Mouse (Mus musculus): ENCODE results near the gene Ccdc34.

Ccdc34 gene

DNA sequence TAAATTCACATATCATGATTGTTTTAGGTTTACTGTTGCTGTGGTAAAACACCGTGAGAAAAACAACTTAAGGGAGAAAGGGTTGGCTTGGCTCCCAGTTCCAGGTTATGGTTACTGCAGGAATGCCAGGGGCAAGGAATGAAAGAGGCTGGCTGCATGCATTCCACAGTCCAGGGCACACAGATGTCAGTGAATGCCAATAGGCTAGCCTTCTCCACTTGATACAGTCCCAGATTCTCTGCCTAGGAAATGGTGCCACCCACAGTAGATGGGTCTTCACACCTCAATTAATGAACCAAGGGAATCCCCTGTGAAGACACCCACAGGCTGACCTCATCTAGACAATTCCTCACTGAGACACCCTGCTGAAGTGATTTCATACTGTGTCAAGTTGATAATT is 12.9 kb upstream of the Ccdc34 start:
- no peak for DNase-seq

DNA sequence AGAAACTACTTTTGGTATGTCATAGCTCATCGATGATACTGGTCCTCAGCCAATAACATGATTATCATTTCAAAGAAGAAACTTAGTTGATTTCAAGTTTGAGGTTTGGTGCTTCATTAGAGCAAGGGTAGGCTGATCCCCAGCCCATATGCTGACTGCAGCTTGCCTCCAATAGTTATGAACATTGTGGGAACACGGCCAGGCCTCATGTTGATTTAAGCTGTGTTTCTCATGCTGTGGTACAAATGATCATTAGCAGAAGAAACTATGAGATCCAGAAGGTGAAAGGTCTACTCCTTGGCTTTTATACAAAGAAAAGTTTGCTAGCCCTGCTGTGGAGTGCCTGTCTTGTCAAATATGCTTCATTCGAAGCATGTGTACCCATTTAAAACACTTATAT is 12.5 kb upstream of the Ccdc34 start:
- DNase-seq, result no peak

DNA sequence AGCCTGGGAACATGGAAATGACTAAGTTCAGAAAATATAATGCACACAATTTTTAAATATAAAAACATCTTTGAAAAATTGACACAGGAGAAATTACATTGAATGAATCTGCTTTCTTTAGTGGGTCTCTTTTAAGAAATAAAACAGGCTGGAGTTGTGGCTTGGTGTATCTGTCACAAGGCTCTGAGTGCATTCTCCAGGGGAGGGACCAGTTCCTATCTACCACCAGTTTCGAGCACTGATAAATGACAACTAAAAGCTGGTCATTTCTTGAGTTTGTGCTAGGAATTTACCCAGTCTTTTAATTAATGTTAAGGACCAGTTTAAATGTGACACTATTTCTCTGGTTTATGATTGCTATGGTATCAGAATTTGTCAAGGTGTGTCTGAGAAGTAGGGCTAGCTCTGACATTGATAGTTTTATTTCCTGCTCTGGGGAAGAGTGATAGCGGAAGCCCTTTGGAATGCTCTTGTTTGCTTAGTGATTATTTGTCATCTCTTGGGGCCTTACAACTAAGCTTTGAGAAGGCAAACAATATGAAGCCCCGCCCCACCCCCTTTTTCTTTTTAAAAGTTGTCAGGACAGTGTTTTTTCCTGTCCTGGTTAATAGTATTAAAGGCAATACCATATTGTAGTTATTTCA is 11.9 kb upstream of the Ccdc34 start:
- DNase-seq, result no peak

DNA sequence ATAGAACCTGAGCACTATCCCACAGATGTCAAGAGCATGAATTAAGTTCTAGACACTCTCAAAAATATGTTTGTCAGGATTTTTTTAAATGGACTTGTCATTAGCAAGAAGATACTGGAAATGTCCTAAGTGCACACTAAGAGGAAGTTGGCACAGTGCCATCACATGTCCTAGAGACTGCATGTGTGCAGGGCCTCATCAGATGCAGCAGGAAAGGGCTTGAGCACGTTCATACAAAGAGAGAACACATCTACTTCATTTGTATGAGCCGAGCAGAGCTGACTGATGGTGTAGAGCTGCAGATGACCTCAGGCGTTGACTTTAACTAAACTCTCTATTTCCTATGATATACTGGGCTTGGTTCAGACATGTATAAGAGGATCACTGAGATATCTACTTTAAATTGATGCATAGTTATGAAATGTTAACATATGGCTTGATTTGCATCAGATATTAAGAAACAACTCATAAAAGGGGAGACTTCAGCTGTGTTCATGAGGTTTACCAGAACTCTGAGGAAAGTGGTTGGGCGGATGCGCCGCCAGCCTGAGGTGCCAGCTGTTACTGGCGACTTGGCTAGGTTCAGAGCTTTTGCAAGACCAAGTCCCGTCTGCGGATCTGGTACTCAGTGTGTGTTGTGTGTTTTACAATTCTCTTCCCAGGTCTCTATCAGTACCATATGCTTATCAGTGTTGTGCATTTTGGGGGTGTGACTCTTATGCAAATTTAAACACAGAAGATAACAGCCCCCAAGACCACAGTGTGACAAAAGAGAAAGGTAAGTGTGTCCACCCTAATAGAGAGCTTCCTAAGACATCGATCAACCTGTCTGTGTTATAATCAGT is 10.0 kb upstream of the Ccdc34 start:
- no peak for DNase-seq

DNA sequence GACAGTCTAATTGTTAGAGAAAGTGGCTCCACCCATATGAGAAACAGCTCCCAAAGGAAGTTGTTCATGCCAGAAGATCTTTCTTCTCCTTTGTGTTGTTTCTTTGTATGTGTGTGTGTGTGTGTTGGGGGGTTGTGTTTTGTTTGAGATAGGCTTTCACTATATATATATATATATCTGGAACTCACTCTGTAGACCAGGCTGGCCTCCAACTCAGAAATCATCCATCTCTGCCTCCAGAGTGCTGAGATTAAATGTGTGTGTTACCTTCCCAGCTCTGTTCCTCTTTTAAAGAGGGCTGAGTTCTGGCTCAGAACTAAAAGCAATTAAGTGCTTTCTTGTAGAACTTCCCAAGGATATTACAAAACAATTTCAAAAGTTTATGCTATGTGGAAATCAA is 8.2 kb upstream of the Ccdc34 start:
- no peak for DNase-seq

DNA sequence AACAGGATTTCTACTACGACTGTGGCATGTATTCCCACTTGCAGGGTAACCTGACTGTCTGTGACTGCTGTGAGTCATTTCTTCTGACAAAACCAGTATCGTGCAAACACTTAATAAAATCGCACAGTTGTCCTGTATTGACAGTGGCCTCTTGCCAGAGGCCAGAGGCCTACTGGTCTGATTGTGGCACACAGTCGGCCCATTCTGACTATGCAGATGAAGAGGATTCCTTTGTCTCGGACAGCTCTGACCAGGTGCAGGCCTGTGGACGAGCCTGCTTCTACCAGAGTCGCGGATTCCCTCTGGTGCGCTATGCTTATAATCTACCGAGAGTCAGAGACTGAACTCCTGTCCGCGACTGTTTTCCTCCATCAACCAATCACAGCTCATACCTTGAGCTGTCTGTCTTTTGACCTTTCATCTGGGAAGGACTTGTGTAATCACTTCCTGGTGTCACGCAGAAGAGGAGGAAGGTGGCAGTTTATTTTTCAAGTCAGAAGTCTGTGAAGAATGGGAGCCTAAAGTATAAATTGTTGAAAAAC is 5.4 kb upstream of the Ccdc34 start:
- DNase-seq, result no peak

DNA sequence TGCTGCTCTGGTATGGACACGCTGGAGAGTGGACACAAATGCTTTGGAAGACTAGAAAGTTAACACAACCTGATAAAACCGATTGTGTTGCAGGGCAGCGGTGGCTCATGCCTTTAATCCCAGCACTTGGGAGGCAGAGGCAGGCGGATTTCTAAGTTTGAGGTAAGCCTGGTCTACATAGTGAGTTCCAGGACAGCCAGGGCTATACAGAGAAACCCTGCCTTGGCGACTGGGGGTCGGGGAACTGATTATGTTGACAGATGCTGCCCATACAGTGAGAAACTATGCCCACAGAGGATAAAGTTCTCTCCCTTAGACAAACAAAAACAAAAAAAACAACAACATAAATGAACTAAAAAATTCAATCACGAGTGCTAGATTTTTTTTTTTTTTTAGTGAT is 530 bp upstream of the Ccdc34 start:
- no peak for DNase-seq

DNA sequence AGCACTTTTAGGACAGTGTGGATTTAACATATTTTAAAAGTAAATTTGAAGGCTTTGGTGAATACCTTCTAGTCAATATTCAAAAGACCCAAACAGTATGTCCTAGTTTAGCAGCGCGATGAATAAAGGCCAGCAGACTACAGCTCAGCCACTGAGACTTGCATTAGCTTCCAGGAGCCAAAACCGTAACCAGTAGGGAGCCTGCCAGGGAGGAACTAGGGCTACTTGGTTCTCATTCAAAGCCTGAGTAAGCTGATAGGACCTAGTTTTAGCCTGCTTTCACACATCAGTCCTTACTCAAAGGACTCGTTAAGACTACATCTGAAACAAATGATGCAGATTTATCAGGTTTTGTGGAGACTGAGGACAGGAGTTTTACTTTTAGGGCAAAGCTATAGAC is 2.0 kb downstream of the Ccdc34 start:
- DNase-seq, result no peak

DNA sequence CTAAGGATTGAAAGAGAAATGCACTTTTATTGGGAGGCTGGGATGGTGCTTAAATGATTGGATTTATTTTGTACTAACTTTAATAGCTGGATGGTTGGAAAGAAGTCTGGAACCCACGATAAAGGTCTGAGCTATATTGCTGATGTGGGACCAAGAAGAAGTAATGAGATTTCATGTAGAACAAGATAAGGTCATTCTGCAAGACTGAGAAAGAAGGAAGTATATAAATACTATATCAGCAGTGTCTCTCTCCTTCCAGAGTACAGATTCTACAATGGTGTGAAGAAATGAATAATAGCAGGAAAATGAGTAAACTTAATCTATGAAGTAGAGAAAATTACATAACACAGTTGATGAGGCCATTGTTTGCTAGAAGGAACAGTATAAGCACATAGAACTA is 2.8 kb downstream of the Ccdc34 start:
- DNase-seq, result no peak

DNA sequence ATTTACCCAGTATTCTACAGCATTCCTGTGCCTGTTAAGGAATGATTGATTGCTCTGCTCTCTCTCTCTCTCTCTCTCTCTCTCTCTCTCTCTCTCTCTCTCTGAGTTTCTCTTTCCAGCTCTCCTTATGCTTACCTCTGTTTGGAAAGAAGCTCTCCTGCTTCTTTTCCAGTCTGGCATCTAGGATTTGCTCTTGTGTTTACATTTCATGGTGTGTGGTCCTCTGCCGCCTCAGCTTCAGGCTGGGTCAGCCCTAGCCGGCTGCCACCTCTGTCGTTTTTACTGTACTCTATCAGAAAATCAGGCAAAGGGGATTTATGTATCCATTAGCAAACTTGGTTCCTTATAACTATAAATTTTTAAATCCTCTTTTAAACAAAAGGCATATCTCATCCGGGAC is 18.6 kb downstream of the Ccdc34 start:
- DNase-seq, result no peak

DNA sequence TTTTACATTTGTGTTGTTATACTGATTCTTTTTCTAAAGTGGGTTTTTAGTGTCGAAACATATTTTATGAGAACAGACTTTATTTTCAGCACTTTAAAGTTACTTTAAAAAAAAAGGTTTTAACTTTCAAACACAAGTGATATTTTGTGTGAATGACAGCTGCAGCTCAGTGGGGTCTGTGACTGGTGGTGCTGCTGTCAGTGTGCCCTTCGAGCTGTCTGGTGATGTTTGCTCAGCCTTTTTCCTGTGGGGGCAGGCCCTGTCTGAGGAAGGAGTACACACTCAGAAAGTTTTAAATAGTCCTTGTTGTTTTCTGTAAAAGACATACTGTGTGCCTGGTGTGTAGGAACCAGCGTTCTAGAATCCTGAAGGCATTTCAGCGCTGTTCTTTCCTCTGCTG is 19.0 kb downstream of the Ccdc34 start:
- DNase-seq, result no peak

DNA sequence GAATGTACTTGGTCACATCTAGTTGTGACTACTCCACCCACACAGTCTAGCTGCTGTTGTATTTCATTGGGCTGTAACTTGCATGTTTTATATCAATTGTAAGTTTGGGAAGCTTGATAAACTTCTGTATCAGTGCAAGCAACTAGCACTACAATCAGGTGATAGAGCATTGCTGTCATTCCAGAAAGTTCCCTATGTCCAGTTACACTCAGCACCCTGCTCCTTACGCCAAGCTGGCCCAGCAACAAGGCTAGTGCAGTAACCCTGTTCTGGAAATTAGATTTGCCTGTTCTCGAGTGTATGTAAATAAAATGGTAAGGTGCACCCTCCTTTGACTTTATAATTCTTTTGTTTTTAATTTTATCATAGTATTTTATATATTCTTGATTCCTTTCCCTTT is 19.6 kb downstream of the Ccdc34 start:
- no peak for DNase-seq

DNA sequence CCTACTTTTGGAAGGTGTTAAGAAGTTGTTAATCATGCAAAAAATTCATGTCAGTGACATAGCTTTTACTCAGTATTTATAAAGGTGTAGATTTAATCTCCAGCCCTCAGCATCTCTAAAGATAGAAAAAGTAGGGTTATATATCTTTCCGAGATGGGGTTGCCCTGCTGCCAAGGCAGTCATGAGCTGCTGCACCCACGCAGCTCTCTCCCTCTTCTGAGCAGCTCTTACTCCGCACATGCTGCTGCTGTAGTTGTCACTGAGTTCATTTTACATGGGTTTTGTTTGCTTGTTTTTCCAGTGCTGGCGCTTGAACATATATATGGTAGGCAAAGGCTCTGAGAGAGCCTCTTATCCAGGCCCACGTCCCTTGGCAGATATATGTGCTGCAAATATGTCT is 20.7 kb downstream of the Ccdc34 start:
- no peak for DNase-seq

DNA sequence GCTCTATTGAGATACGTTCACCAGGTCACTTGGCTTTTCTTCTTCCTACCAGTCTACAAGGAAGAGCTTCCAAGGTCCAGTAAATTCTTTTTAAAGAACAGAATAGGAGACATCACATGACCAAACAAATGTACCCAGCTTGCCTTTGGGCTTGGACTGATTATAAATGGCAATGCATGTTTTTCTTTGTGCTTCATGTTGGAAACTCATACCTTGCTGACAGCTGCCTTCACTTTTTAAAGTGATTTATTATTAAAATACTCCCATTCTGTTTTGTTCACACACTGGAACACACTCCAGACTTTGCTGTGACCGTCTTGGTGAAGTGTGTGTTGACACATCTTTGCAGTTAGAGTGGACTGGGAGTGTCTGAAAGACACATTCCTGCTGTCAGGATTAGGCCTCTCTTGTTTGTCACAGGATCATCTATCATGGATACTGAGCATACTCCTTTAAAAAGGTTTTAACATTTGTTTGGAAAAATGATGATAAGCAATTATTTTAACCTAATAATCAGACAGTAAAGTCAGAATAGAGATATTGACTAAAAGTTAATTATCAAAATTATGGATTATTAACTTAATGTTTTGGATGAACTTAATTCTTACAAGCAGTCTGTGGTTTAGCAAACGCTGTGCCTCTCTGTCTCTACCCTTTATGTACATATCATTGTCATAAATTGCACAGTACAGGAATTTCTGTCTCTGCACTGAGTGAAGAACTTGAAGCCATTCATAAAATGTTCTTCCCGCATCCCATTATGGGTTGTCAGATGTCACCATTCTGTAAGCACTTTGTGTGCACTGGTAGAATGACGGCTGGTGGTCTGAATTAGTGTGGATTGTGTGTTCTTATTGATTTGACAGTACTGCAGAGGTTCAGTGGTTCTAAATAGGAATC is 25.5 kb downstream of the Ccdc34 start:
- no peak for DNase-seq

DNA sequence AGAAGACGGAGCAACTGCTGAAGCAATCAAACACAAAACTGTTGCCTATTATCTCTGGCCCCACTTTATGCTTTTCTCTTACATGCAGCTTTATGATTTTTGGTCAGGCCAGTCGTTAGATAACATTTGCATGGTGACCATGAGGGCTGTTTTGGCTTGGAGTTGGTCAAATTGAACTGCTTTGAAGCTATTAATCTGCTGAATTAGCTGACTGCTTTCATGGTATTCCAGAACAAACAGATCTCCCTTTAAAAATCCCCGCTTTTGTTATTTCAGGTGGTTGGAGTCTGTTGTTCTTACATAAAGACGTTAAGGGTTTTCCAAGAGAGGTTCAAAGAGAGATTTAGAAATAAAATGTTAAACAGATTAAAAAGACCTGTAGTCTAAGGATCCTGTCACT is 40.8 kb downstream of the Ccdc34 start:
- DNase-seq, result no peak

DNA sequence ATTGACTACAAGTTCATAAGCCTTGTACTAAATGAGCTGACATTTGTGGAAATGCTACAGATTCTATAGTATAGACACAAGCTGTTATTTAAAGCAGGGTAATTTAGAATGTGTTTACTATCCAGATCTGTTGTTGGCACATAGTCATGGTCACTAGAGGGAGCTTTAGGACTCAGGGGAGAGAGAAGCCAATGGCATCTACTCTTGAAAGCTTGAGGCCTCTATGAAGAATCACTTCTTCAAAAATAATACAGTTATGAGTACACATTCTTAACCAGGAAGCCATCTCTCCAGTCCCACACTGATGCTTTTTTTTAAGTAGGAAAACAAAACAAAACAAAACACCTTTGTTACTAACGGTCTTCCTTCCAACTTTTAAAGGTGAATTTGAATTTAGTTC is 45.5 kb downstream of the Ccdc34 start:
- DNase-seq, result no peak

DNA sequence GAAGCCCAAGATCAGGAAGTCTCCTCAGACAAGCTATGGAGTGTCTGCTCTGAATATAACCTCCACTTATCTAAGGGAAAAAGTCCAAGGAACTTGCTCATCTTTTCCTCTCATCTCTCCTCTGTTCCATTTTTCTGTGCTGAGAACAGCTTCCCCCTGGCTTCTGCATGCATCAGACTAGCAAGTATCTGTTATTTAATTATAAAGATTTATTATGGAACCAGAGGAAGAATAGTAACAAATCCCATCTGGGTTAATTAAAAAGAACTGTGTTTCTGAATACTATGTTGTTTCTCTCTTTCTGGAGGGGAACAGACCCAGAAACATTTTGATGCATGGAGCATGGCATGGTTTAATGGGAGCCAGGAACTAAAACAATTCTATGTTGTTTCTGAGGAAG is 51.3 kb downstream of the Ccdc34 start:
- DNase-seq, result no peak

DNA sequence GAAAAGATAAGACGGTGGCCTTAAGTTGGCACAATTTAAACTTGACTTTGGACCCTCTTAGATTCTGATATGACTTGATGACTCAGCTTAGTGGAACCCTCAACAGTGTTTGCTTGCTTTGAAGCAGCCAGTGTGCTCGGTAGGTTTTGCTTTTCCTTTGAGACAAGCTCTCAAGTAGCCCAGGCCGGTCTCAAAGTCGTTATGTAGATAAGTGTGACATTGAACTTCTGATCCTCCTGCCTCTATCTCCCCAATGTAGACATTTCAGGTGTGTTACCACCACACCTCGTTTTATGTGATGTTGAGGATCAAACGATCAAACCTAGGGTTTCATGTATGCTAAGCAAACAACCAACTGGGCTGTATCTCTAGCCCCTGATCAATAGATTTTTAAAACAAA is 55.4 kb downstream of the Ccdc34 start:
- no peak for DNase-seq

DNA sequence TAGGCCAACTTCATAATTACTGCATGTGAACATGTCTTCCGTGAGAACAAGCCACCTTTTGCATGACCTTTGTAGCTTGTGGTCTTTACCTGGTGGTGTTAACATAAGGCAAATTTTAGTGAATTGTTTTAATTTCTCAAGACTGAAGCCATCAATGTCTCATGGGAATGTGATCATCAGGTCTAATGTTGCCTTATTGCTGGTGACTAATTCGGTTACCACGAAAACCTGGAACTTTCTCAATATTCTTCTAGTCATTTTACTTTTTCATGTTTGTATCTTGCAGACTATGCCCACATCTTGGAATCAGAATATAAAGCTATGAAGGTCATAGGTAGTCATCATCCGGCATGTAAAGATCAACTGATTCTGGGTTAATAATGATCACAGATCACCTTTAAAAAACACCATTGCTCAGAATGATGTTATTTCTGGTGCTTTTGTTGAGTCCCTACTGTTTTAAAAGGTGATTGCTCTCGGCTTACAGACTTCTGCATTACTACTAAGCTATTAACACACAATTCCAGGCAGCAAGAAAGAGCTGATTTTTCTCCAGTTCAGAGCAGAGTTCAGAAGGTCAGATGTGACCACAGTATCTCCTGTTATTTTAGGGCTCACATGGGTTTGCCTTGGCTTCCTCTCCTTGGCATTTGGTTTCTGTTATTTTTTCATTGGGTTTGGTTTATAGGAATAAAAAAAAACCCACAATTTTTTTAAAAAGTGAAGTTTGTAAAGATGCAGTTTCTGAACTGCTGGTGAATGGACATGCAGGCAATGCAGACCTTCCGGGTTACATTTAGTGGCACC is 57.2 kb downstream of the Ccdc34 start:
- DNase-seq, result no peak

DNA sequence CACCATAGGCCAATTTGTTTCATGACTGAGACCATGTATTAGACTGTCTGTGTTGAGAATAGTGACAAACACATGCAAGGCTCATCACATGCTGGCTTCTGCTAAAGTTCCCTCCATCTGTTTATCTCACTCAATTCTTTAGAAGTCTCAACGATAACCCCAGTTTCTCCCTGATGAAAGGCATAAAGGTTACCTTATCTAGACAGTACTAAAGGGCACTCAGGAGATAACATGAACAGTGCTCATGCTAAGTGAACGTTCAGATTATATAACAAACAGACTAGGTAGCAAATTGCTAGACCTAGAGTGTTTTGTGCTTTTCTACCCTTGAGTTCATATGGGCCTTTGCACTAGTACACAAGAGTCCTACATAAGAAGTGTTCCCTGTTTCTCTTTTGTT is 59.6 kb downstream of the Ccdc34 start:
- DNase-seq, result no peak

DNA sequence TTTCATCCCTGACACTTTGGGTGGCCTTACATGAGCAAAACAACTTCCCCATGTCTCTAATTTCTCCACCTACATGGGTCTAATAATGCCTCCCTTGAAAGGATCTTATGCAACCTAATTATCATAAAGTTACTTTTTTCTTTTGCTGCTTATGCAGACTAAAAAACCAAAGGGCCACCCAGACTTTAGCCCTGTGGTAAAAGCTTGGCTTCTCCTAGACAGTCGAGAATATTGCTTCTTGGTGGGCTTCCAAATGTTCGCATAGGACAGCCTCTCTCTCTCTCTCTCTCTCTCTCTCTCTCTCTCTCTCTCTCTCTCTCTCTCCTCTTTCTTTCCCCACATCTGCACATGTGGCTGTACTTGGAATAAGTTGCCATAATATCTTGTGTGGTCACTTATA is 60.0 kb downstream of the Ccdc34 start:
- no peak for DNase-seq

DNA sequence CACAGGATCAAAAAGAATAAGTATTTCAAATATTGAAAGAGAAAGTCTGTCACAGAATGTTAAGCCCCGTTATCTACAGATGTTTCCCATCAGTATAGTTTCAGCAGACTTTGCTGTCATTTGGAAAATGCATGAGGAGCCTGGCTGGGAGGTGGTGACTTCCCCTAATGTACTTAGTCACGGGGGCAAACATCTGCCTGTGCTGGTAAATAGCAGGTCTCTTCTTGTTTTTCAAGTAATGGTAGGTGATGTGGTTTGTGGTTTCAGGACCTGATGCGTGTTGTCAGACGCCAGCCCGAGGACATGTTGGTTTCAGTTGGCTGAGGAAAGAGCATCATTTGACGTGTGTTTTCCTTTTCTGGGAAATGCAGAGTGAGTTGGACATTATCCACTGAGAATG is 62.9 kb downstream of the Ccdc34 start:
- no peak for DNase-seq

DNA sequence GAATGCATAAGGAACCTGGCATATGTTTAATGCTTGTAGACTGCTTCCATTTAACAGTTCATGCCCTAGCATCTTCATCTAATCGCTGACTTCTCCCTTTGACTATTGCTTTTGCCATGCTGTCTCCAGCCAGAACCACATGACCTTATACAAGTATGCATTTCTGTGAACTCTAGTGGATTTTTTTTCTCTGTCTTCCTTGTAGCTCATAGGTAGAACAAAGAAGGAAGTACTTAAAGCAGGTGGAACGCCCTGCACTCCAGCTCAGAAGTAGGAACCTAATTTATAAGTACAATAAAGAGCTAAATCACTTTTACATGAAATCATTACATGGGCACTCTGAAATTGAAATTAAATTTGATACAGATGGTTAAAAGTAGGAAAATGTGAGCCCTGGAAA is 65.4 kb downstream of the Ccdc34 start:
- DNase-seq, result no peak
